ENCODE assay signal across 8 mouse cellular contexts in genomic region chr4:147808483-147808882, GRCm38 (mm10). TPM values are rescaled to one million over a fixed set of nuclear protein-coding genes. Genes with fewer than 3 reads are reported as not detected.
DNase-seq lines count a peak whose midpoint lies in the region; ATAC-seq and TF ChIP-seq lines count a peak whose summit lies in the region.
"Not testable (repeated sequence)": the region's sequence is repeated elsewhere in the genome, so short reads cannot be mapped to it uniquely, and the experiment has no call there.

No protein-coding gene starts in this region.

- not testable (repeated sequence) for H3K27me3 ChIP-seq in forebrain, embryonic 12.5 days; heart, postnatal 0 days (ENCODE audit: control insufficient read depth, insufficient read depth, low read length); intestine, postnatal 0 days (replicated peaks; ENCODE audit: control insufficient read depth, insufficient read depth, low read length); liver, embryonic 12.5 days (replicated peaks); neural tube, embryonic 15.5 days (replicated peaks)

- ATAC-seq in forebrain, embryonic 12.5 days (ENCODE audit: low FRiP score); heart, postnatal 0 days (ENCODE audit: insufficient read depth, low read depth); intestine, postnatal 0 days; neural tube, embryonic 15.5 days (ENCODE audit: low FRiP score): not testable (repeated sequence)
- peak; percentile 46 for ATAC-seq in liver, embryonic 12.5 days

- H3K4me1 ChIP-seq in forebrain, embryonic 12.5 days; heart, postnatal 0 days (ENCODE audit: control insufficient read depth, insufficient read depth); intestine, postnatal 0 days (replicated peaks; ENCODE audit: control insufficient read depth, insufficient read depth, low read length); neural tube, embryonic 15.5 days: not testable (repeated sequence)
- H3K4me1 ChIP-seq in liver, embryonic 12.5 days: peaks cover 18% of the 10 kb centered on the region

- not testable (repeated sequence) for TF ChIP-seq EP300 in heart, postnatal 0 days (IDR thresholded peaks at IDR 0.05; ENCODE audit: low read depth)

- peak; percentile 25 to 40 for DNase-seq in B cell, adult 2 months
- DNase-seq in ZHBTc4 (ENCODE audit: low read depth, low spot score): peak; percentile 62
- not testable (repeated sequence) for DNase-seq in heart, postnatal 0 days (ENCODE audit: low spot score)

- peak overlapping the region; percentile 68 for H3K4me2 ChIP-seq in forebrain, embryonic 12.5 days
- peak overlapping the region; percentile 68 for H3K4me2 ChIP-seq in heart, postnatal 0 days (ENCODE audit: low read depth, low read length)
- peak overlapping the region; percentile 77 for H3K4me2 ChIP-seq in intestine, postnatal 0 days (replicated peaks; ENCODE audit: low read depth)
- H3K4me2 ChIP-seq in liver, embryonic 12.5 days: peak overlapping the region; percentile 87
- peak overlapping the region; percentile 65 for H3K4me2 ChIP-seq in neural tube, embryonic 15.5 days

- WGBS in forebrain, embryonic 12.5 days: 76% methylated on average over 4 of the region's 4 CpGs
- WGBS in heart, postnatal 0 days: 48% methylated on average over 4 of the region's 4 CpGs
- 66% methylated on average over 4 of the region's 4 CpGs for WGBS in intestine, postnatal 0 days
- WGBS in liver, embryonic 12.5 days (ENCODE audit: insufficient replicate concordance): 47% methylated on average over 4 of the region's 4 CpGs
- 84% methylated on average over 4 of the region's 4 CpGs for WGBS in macrophage (ENCODE audit: missing documents)
- WGBS in neural tube, embryonic 15.5 days: 64% methylated on average over 4 of the region's 4 CpGs

- TF ChIP-seq CTCF in heart, postnatal 0 days (IDR thresholded peaks at IDR 0.05; ENCODE audit: low read depth); intestine, postnatal 0 days (IDR thresholded peaks at IDR 0.05; ENCODE audit: low read depth): not testable (repeated sequence)

- not testable (repeated sequence) for H3K27ac ChIP-seq in forebrain, embryonic 12.5 days; heart, postnatal 0 days (ENCODE audit: low read depth); intestine, postnatal 0 days (ENCODE audit: low read depth, low read length); liver, embryonic 12.5 days; neural tube, embryonic 15.5 days (replicated peaks)
- peak overlapping the region; percentile 94; the same call in 1 of the 2 replicates for H3K27ac ChIP-seq in macrophage

- H3K4me3 ChIP-seq in forebrain, embryonic 12.5 days (replicated peaks): 0 out of 2 replicates have a peak overlapping the region, but pooled peaks have one; percentile 48
- H3K4me3 ChIP-seq in heart, postnatal 0 days (ENCODE audit: low read depth, low read length): peak overlapping the region; percentile 59; the same call in 1 of the 2 replicates
- peak overlapping the region; percentile 53 for H3K4me3 ChIP-seq in intestine, postnatal 0 days (ENCODE audit: low read depth, low read length)
- H3K4me3 ChIP-seq in liver, embryonic 12.5 days: peak overlapping the region; percentile 69
- peak overlapping the region; percentile 72 for H3K4me3 ChIP-seq in macrophage (ENCODE audit: inconsistent target)
- H3K4me3 ChIP-seq in neural tube, embryonic 15.5 days (replicated peaks): not testable (repeated sequence)

- not testable (repeated sequence) for H3K9ac ChIP-seq in forebrain, embryonic 12.5 days; heart, postnatal 0 days (replicated peaks; ENCODE audit: low read depth, low read length); intestine, postnatal 0 days (ENCODE audit: low read depth, low read length); neural tube, embryonic 15.5 days (replicated peaks)
- H3K9ac ChIP-seq in liver, embryonic 12.5 days: peak overlapping the region; percentile 75

- not testable (repeated sequence) for H3K36me3 ChIP-seq in forebrain, embryonic 12.5 days (replicated peaks); heart, postnatal 0 days (replicated peaks; ENCODE audit: control insufficient read depth, insufficient read depth, low read length); neural tube, embryonic 15.5 days
- H3K36me3 ChIP-seq in intestine, postnatal 0 days (ENCODE audit: control insufficient read depth, insufficient read depth): peaks cover 15% of the 10 kb centered on the region
- peaks cover 24% of the 10 kb centered on the region for H3K36me3 ChIP-seq in liver, embryonic 12.5 days
- peaks cover 34% of the 10 kb centered on the region for H3K36me3 ChIP-seq in macrophage (ENCODE audit: inconsistent target)

- peaks cover 38% of the 10 kb centered on the region for H3K79me2 ChIP-seq in macrophage (ENCODE audit: inconsistent target)

- H3K9me3 ChIP-seq in forebrain, embryonic 12.5 days; heart, postnatal 0 days (replicated peaks; ENCODE audit: control insufficient read depth, low read length); intestine, postnatal 0 days (ENCODE audit: control insufficient read depth); liver, embryonic 12.5 days (replicated peaks); neural tube, embryonic 15.5 days (replicated peaks): not testable (repeated sequence)

RNA-seq across cellular contexts. Expression of gene Zfp984, which starts 1.1 kb away (rescaled TPM):
- polyA plus RNA-seq in forebrain, embryonic 12.5 days (2016; fragmentation: Nextera tagmentation; extraction: Ambion mirVana): 5.5 and 5.7 TPM in 2 replicates
- 2.2 and 8.4 TPM in 2 replicates for total RNA-seq in heart, postnatal 0 days (2014; rRNA removed; ENCODE audit: low replicate concordance)
- 7.2 and 8.2 TPM in 2 replicates for polyA plus RNA-seq in heart, postnatal 0 days (2015; fragmentation: Nextera tagmentation; extraction: Ambion mirVana)
- 16.2 and 17.9 TPM in 2 replicates for polyA plus RNA-seq in intestine, postnatal 0 days (2015; fragmentation: Nextera tagmentation; extraction: Ambion mirVana)
- polyA plus RNA-seq in liver, embryonic 12.5 days (2016; fragmentation: Nextera tagmentation; extraction: Ambion mirVana): 7.2 and 8.3 TPM in 2 replicates
- 10 to 100 TPM in 19 of 26 experiments, 1 to 10 TPM in 7; 3.4 to 49.3 (median 23.3) TPM for total RNA-seq in macrophage (2018; cell fraction: chromatin; rRNA removed)
- total RNA-seq in macrophage (2018; cell fraction: cytosol; rRNA removed): 10 to 100 TPM; 22.6 to 71.2 (median 50.2) TPM
- total RNA-seq in macrophage (2018; cell fraction: nucleus; rRNA removed): 10 to 100 TPM in 25 of 26 experiments, 1 to 10 TPM in 1; 7.8 to 94.8 (median 32.3) TPM
- 34.1 to 102 TPM (median 34.9 TPM) in 3 replicates for polyA plus RNA-seq in macrophage (2018)
- polyA plus RNA-seq in neural tube, embryonic 15.5 days (2015; fragmentation: Nextera tagmentation; extraction: Ambion mirVana): 4.0 and 6.3 TPM in 2 replicates

RNA-seq across cellular contexts. Expression of gene Zfp933, which starts 39.7 kb away (rescaled TPM):
- polyA plus RNA-seq in forebrain, embryonic 12.5 days (2016; fragmentation: Nextera tagmentation; extraction: Ambion mirVana): 6.1 TPM in 2 replicates
- 3.4 and 3.5 TPM in 2 replicates for total RNA-seq in heart, postnatal 0 days (2014; rRNA removed; ENCODE audit: low replicate concordance)
- polyA plus RNA-seq in heart, postnatal 0 days (2015; fragmentation: Nextera tagmentation; extraction: Ambion mirVana): 5.1 and 7.1 TPM in 2 replicates
- polyA plus RNA-seq in intestine, postnatal 0 days (2015; fragmentation: Nextera tagmentation; extraction: Ambion mirVana): 3.4 and 3.6 TPM in 2 replicates
- 1.4 and 1.5 TPM in 2 replicates for polyA plus RNA-seq in liver, embryonic 12.5 days (2016; fragmentation: Nextera tagmentation; extraction: Ambion mirVana)
- 10 to 100 TPM in 24 of 26 experiments, 1 to 10 TPM in 2; 8.3 to 43.0 (median 23.4) TPM for total RNA-seq in macrophage (2018; cell fraction: chromatin; rRNA removed)
- total RNA-seq in macrophage (2018; cell fraction: cytosol; rRNA removed): 1 to 10 TPM; 2.1 to 7.8 (median 6.1) TPM
- total RNA-seq in macrophage (2018; cell fraction: nucleus; rRNA removed): 10 to 100 TPM in 18 of 26 experiments, 1 to 10 TPM in 8; 7.1 to 39.2 (median 16.1) TPM
- polyA plus RNA-seq in macrophage (2018): 5.4 to 7.7 TPM (median 5.8 TPM) in 3 replicates
- polyA plus RNA-seq in neural tube, embryonic 15.5 days (2015; fragmentation: Nextera tagmentation; extraction: Ambion mirVana): 6.8 and 7.0 TPM in 2 replicates
